Mouse (Mus musculus): ENCODE measurements at regions not wholly inside any gene's neighbourhood (a gene's known extent, or its start where the extent isn't known, plus 50 kb on each side); places are given as distances from the start of the nearest gene placed in this dataset.

DNA sequence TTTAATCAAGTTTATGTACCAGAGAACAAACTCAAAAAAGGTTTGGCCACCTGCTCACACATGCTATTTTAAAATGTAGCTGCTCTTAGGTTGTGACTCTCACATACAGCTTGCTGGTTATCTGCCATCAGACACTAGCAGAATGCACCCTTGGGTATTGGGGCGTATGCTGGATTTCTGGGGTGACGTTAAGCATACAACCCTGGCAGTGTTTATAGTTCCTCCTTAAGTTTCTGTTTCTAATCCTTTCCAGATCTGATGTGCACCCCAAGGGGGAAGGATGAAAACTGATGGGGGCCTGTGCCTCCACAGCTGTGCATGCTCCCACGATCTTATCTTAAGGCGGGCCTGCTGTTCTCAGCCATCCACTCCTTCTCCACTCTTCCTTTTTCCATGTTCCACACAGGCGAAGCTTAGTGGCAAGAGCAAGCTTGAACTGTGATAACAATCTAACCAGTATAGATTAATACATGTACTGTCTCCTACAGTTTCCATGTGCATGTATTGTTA is 164.8 kb upstream of the 4930583I09Rik start:
- TF ChIP-seq POLR2A (IDR thresholded peaks at IDR 0.05; ENCODE audit: extremely low read depth, insufficient read depth, low read length) = no peak
- TF ChIP-seq CTCF (IDR thresholded peaks at IDR 0.05; ENCODE audit: low read depth, low read length) = no peak
- Histone ChIP-seq H3K27me3 (ENCODE audit: control insufficient read depth, insufficient read depth, low read length) (no peaks in the 10 kb centered on the region), H3K79me2 (ENCODE audit: control insufficient read depth, insufficient read depth, low read length) (no peaks in the 10 kb centered on the region), H3K27ac (replicated peaks; ENCODE audit: insufficient read depth, low read depth, low read length) (no peak overlapping the region), H3K4me3 (ENCODE audit: insufficient read depth, low read depth, low read length) (no peak overlapping the region), H3K36me3 (ENCODE audit: control insufficient read depth, insufficient read depth, low read length) (no peaks in the 10 kb centered on the region), H3K9ac (ENCODE audit: low read depth, low read length) (no peak overlapping the region), H3K4me1 (ENCODE audit: control insufficient read depth, insufficient read depth, low read length) (no peaks in the 10 kb centered on the region)
- DNase-seq (ENCODE audit: extremely low read depth, low read depth, low spot score) = no peak
- WGBS = 81% methylated on average over 5 of the region's 5 CpGs

DNA sequence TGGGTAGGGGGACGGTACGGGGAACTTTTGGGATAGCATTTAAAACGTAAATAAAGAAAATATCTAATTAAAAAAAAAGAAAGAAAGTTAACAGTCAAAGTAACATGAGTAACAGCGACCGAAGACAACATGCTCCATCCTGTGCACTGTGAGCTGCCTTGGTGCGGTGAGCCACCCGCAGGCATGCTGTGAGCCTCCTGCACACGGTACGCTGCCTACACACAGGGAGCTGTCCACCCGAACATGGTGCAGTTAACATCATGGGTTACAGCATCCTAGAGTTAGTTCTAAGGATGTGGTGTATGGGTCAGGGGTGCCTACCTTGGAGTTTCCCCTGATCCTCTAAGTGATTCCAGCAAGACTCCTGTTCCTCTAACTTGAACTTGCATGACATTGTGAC is 158.6 kb upstream of the 4930583I09Rik start:
- Histone ChIP-seq H3K27me3 (ENCODE audit: control insufficient read depth, insufficient read depth, low read length) (no peaks in the 10 kb centered on the region), H3K4me1 (ENCODE audit: control insufficient read depth, insufficient read depth, low read length) (no peaks in the 10 kb centered on the region), H3K9ac (ENCODE audit: low read depth, low read length) (no peak overlapping the region), H3K79me2 (ENCODE audit: control insufficient read depth, insufficient read depth, low read length) (no peaks in the 10 kb centered on the region), H3K36me3 (ENCODE audit: control insufficient read depth, insufficient read depth, low read length) (no peaks in the 10 kb centered on the region), H3K27ac (replicated peaks; ENCODE audit: insufficient read depth, low read depth, low read length) (no peak overlapping the region), H3K4me3 (ENCODE audit: insufficient read depth, low read depth, low read length) (no peak overlapping the region)
- TF ChIP-seq CTCF (IDR thresholded peaks at IDR 0.05; ENCODE audit: low read depth, low read length) = no peak
- no peak for TF ChIP-seq POLR2A (IDR thresholded peaks at IDR 0.05; ENCODE audit: extremely low read depth, insufficient read depth, low read length)
- WGBS = 83% methylated on average over 10 of the region's 10 CpGs
- no peak for DNase-seq (ENCODE audit: extremely low read depth, low read depth, low spot score)

DNA sequence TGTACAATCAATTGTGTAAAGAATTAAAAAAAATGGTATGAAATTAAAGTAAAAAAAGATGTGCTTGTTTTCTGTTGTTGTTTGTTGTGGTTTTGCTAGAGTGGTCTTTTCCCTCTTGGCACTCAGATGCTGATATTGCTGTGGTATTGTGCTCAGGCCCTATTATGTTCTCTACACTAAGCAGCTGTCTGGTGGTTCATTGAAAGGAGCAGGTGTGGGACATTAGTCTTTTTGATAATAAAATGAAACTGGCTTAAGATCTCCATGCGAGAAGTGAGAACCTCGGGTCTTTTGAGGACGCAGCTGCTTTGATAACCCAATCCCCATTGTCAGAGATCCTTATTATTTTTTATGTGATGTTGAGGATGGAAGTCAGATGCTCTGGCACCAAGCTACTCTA is 155.4 kb upstream of the 4930583I09Rik start:
- no peaks in the 10 kb centered on the region for H3K79me2 ChIP-seq (ENCODE audit: control insufficient read depth, insufficient read depth, low read length)
- 89% methylated on average over 3 of the region's 3 CpGs for WGBS
- no peak overlapping the region for H3K27ac ChIP-seq (replicated peaks; ENCODE audit: insufficient read depth, low read depth, low read length)
- TF ChIP-seq POLR2A (IDR thresholded peaks at IDR 0.05; ENCODE audit: extremely low read depth, insufficient read depth, low read length) (no peak), CTCF (IDR thresholded peaks at IDR 0.05; ENCODE audit: low read depth, low read length) (no peak)
- DNase-seq (ENCODE audit: extremely low read depth, low read depth, low spot score) = no peak
- no peak overlapping the region for H3K9ac ChIP-seq (ENCODE audit: low read depth, low read length)
- H3K27me3 ChIP-seq (ENCODE audit: control insufficient read depth, insufficient read depth, low read length) = no peaks in the 10 kb centered on the region
- H3K4me1 ChIP-seq (ENCODE audit: control insufficient read depth, insufficient read depth, low read length) = no peaks in the 10 kb centered on the region
- no peak overlapping the region for H3K4me3 ChIP-seq (ENCODE audit: insufficient read depth, low read depth, low read length)
- no peaks in the 10 kb centered on the region for H3K36me3 ChIP-seq (ENCODE audit: control insufficient read depth, insufficient read depth, low read length)

DNA sequence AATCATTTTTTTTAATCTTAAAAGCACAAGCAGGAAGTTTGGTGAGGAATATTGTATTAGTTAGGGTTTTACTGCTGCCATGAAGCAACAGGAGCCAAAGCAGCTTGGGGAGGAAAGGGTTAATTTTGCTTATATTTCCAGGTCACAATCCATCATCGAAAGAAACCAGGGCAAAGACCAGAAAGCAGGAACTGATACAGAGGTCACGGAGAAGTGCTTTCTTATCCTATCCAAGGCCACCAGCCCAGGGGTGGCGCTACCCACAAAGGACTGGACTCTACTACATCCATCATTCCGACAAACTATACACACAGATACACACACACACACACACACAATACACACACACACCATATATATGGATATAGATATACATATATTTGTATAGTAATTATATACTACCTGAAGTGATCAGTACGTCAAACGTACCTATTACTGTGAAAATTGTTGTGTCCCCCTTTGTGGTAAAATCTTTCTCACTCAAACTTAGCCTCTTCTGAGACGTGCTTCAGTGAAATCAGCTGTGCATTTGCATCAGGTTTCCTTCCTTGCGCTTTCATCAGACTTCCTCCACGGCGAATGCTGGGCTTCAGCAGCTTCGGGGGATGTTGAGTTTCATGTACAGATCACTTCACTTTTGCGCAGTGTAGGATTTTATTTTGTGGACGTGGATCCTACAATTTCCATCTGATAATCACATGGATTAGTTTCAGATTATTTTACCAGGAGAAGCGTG is 148.6 kb upstream of the 4930583I09Rik start:
- Histone ChIP-seq H3K79me2 (ENCODE audit: control insufficient read depth, insufficient read depth, low read length) (no peaks in the 10 kb centered on the region), H3K27me3 (ENCODE audit: control insufficient read depth, insufficient read depth, low read length) (no peaks in the 10 kb centered on the region), H3K36me3 (ENCODE audit: control insufficient read depth, insufficient read depth, low read length) (no peaks in the 10 kb centered on the region), H3K27ac (replicated peaks; ENCODE audit: insufficient read depth, low read depth, low read length) (no peak overlapping the region), H3K4me1 (ENCODE audit: control insufficient read depth, insufficient read depth, low read length) (no peaks in the 10 kb centered on the region), H3K9ac (ENCODE audit: low read depth, low read length) (no peak overlapping the region), H3K4me3 (ENCODE audit: insufficient read depth, low read depth, low read length) (no peak overlapping the region)
- WGBS = 65% methylated on average over 14 of the region's 14 CpGs
- no peak for DNase-seq (ENCODE audit: extremely low read depth, low read depth, low spot score)
- TF ChIP-seq POLR2A (IDR thresholded peaks at IDR 0.05; ENCODE audit: extremely low read depth, insufficient read depth, low read length) (no peak), CTCF (IDR thresholded peaks at IDR 0.05; ENCODE audit: low read depth, low read length) (no peak)

DNA sequence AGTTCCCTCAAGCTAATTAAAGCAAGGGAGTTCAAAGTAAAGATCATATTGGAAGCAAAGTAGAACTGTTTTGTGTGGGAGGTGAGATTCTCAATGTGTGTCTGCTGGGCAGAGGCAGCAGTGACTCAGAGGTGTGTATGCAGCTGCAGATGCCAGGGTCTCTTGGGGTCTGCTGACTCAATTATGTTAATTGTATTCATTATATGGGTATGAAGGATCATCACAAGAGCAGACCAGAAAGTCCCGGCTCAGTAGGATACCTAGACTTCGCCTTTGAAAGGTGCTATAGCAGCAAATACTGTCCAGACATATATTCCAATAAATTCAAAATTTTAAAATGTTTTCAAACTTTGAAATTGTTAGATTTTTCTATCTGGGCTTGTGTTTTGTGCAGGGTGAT is 147.6 kb upstream of the 4930583I09Rik start:
- Histone ChIP-seq H3K4me3 (ENCODE audit: insufficient read depth, low read depth, low read length) (no peak overlapping the region), H3K27me3 (ENCODE audit: control insufficient read depth, insufficient read depth, low read length) (no peaks in the 10 kb centered on the region), H3K9ac (ENCODE audit: low read depth, low read length) (no peak overlapping the region), H3K4me1 (ENCODE audit: control insufficient read depth, insufficient read depth, low read length) (no peaks in the 10 kb centered on the region), H3K79me2 (ENCODE audit: control insufficient read depth, insufficient read depth, low read length) (no peaks in the 10 kb centered on the region), H3K36me3 (ENCODE audit: control insufficient read depth, insufficient read depth, low read length) (no peaks in the 10 kb centered on the region), H3K27ac (replicated peaks; ENCODE audit: insufficient read depth, low read depth, low read length) (no peak overlapping the region)
- 83% methylated on average over 2 of the region's 2 CpGs for WGBS
- TF ChIP-seq POLR2A (IDR thresholded peaks at IDR 0.05; ENCODE audit: extremely low read depth, insufficient read depth, low read length) (no peak), CTCF (IDR thresholded peaks at IDR 0.05; ENCODE audit: low read depth, low read length) (no peak)
- no peak for DNase-seq (ENCODE audit: extremely low read depth, low read depth, low spot score)

DNA sequence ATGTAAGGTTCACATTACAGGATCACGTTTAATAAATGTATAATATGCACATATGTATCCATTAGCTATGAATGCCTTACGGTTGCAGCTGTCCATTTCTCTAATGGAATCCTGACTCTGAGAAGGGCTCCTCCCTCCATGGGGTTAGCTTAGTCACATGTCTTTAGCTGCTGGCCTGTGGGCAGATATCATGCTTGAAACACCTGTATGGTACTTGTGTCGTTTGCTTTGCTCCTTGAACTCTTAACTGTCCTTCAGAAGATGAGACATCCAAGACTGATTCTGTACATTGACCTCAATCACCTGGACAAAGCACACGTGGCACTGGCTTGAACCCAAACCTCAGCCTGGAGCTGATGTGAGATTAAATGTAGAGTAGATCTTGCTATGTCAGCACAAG is 128.3 kb upstream of the 4930583I09Rik start:
- H3K4me3 ChIP-seq (ENCODE audit: insufficient read depth, low read depth, low read length) = no peak overlapping the region
- no peak overlapping the region for H3K27ac ChIP-seq (replicated peaks; ENCODE audit: insufficient read depth, low read depth, low read length)
- no peaks in the 10 kb centered on the region for H3K36me3 ChIP-seq (ENCODE audit: control insufficient read depth, insufficient read depth, low read length)
- no peaks in the 10 kb centered on the region for H3K27me3 ChIP-seq (ENCODE audit: control insufficient read depth, insufficient read depth, low read length)
- H3K79me2 ChIP-seq (ENCODE audit: control insufficient read depth, insufficient read depth, low read length) = no peaks in the 10 kb centered on the region
- TF ChIP-seq POLR2A (IDR thresholded peaks at IDR 0.05; ENCODE audit: extremely low read depth, insufficient read depth, low read length) (no peak), CTCF (IDR thresholded peaks at IDR 0.05; ENCODE audit: low read depth, low read length) (no peak)
- H3K4me1 ChIP-seq (ENCODE audit: control insufficient read depth, insufficient read depth, low read length) = no peaks in the 10 kb centered on the region
- H3K9ac ChIP-seq (ENCODE audit: low read depth, low read length) = no peak overlapping the region
- 72% methylated on average over 4 of the region's 4 CpGs for WGBS
- DNase-seq (ENCODE audit: extremely low read depth, low read depth, low spot score) = no peak
